Mouse (Mus musculus): Measurements from ENCODE around the gene Rasa3. TPM values are rescaled to one million over a fixed set of nuclear protein-coding genes. Genes with fewer than 3 reads are reported as not detected.

Rasa3 gene
- 100 to 1,000 TPM; 359 to 374 TPM for total RNA-seq (2023)

GRCm38 (mm10) chr8:13677413-13677883, at the start of gene Rasa3:
Gene Rasa3, minus strand, starts transcription at chr8:13677603.

GRCm38 (mm10) chr8:13705668-13706067, 28.3 kb upstream of the Rasa3 start, which contains the start of gene Cfap97d2:
Gene Cfap97d2, plus strand, starts transcription at chr8:13705889.

GRCm38 (mm10) chr8:13562118-13562517, 115.3 kb downstream of the Rasa3 start, which contains the start of gene 1700029H14Rik:
Gene 1700029H14Rik, minus strand, starts transcription at chr8:13562461.

Other genes with a start within 250 kb of the Rasa3 start
- gene Tmem255b, start 242.4 kb downstream of the Rasa3 start, total RNA-seq (2023) = not detected
- not detected for gene Gas6, start 183.1 kb downstream of the Rasa3 start, total RNA-seq (2023)
- 10 to 100 TPM in 1 of 2 experiments, 1 to 10 TPM in 1; 7.7 to 10.6 TPM for gene 1700029H14Rik, start 115.1 kb downstream of the Rasa3 start, total RNA-seq (2023)
- gene Cfap97d2, start 28.3 kb upstream of the Rasa3 start, total RNA-seq (2023) = not detected
- 10 to 100 TPM; 56.5 to 59.2 TPM for gene Cdc16, start 80.1 kb upstream of the Rasa3 start, total RNA-seq (2023)
- 10 to 100 TPM; 31.1 to 31.8 TPM for gene Upf3a, start 108.0 kb upstream of the Rasa3 start, total RNA-seq (2023)
- not detected for gene AF366264, start 160.8 kb upstream of the Rasa3 start, total RNA-seq (2023)
- gene Champ1, start 192.0 kb upstream of the Rasa3 start, total RNA-seq (2023) = 10 to 100 TPM; 22.5 to 26.4 TPM
- gene Coprs, start 212.7 kb upstream of the Rasa3 start, total RNA-seq (2023) = 1 to 10 TPM; 1.4 to 2.0 TPM